Mouse (Mus musculus) cerebellum, adult 2 months (tissue): ENCODE results near the gene Armc3. TPM values are rescaled to one million over a fixed set of nuclear protein-coding genes. Genes with fewer than 3 reads are reported as not detected.

Source experiments
- DNase-seq, 2 experiments: peaks; one replicate each; pipeline ENCODE4 v3.0.0; 2021
- H3K27ac ChIP-seq: fragments of 200-500 bp; 2 replicates; pipeline ENCODE4 v1.5.1; 2012; ENCODE audit warnings: low read length, control low read depth, inconsistent platforms; ENCODE audit not compliant: insufficient read depth
- H3K27me3 ChIP-seq: fragments of 200-500 bp; 2 replicates; pipeline ENCODE4 v1.6.1; 2012; ENCODE audit warnings: inconsistent platforms, mild to moderate bottlenecking, low read length, moderate library complexity; ENCODE audit not compliant: control insufficient read depth, insufficient read depth
- H3K4me1 ChIP-seq: fragments of 200-500 bp; 2 replicates; pipeline ENCODE4 v1.6.1; 2011; ENCODE audit warnings: low read length; ENCODE audit not compliant: control insufficient read depth, insufficient read depth
- H3K4me3 ChIP-seq: fragments of 200-500 bp; replicated peaks from 2 replicates; pipeline ENCODE3; 2011; ENCODE audit warnings: mild to moderate bottlenecking, low read depth, low read length, control low read depth; ENCODE audit not compliant: insufficient read depth
- CTCF ChIP-seq: fragments of 200-500 bp; IDR thresholded peaks from 2 replicates; pipeline ENCODE4 v1.5.1; 2011; ENCODE audit warnings: low read depth, mild to moderate bottlenecking, control low read depth, low read length, moderate library complexity, borderline replicate concordance; ENCODE audit not compliant: insufficient read depth
- POLR2A ChIP-seq: fragments of 200-500 bp; IDR thresholded peaks from 2 replicates; pipeline ENCODE4 v1.6.1; 2011; ENCODE audit warnings: low read length, control low read depth, borderline replicate concordance; ENCODE audit not compliant: insufficient read depth
- WGBS: fragments of 180-500 bp; shearing (Covaris S2); methylation state at CpG from one replicate; pipeline ENCODE4 v1.1.7; 2018; 5-methylcytosine and 5-hydroxymethylcytosine counted together
- polyA plus RNA-seq: library from polyadenylated mRNA; depleted of rRNA; stranded (reverse); fragments of >200 nt; gene quantifications from 2 replicates; pipeline ENCODE4 v1.2.3, GENCODE M21; 2012

Armc3 gene
- polyA plus RNA-seq, 1 experiment: 0.11 TPM

GRCm38 (mm10) chr2:19199366-19199853, 308 bp downstream of the Armc3 start:
- H3K27me3 ChIP-seq: no peaks in the 10 kb centered on the region
- WGBS: 32% methylated on average over 13 of the region's 13 CpGs
- H3K27ac ChIP-seq: no peak overlapping the region
- TF ChIP-seq POLR2A (no peak), CTCF (no peak)
- no peak for DNase-seq
- H3K4me3 ChIP-seq: peak overlapping the region; percentile 29
- H3K4me1 ChIP-seq: no peaks in the 10 kb centered on the region

DNA sequence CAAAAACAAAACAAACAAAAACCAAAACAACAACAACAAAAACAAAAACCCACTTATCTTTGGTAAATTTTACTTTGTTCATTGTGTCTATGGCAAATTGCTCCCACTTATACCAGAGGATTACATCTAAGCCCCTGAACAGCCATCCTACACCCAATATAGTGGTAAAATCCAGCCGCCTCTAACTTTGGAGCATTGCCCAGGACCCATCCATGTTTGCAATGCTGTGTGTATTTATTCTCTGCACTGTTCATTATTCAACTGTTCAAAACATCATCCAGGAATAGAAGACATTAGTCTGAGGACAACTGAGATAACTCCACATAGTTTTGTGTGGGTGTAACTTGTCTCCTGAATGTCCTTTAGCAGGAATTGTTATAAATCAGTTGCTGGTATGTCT, 1.0 kb downstream of the Armc3 start:
- H3K27me3 ChIP-seq: no peaks in the 10 kb centered on the region
- H3K4me3 ChIP-seq: no peak overlapping the region
- no peaks in the 10 kb centered on the region for H3K4me1 ChIP-seq
- TF ChIP-seq CTCF (no peak), POLR2A (no peak)
- DNase-seq: no peak
- no peak overlapping the region for H3K27ac ChIP-seq
- 57% methylated on average over 1 of the region's 1 CpGs for WGBS

GRCm38 (mm10) chr2:19201682-19202081, 2.6 kb downstream of the Armc3 start:
- DNase-seq: no peak
- no peak overlapping the region for H3K4me3 ChIP-seq
- H3K4me1 ChIP-seq: no peaks in the 10 kb centered on the region
- H3K27ac ChIP-seq: no peak overlapping the region
- H3K27me3 ChIP-seq: no peaks in the 10 kb centered on the region
- 86% methylated on average over 2 of the region's 2 CpGs for WGBS
- TF ChIP-seq CTCF (no peak), POLR2A (no peak)

DNA sequence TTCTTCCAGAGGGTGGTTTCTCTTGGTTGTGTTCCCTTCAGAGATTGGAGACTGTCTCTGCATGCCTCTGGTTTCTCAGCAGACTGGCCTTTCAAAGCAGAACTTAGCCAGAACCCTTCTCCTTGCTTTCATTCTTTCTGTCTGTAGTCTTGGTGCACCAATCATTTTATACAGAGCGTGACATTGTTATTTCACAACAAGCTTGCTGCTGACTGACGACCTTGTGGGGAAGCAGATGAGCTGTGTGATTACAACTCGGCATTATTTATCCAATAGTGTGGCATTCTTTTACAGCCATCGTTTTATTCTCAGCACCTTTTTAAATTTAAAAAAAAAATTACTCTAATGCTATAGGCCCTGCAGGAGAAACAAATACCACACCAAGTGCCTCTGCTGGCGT, 35.2 kb downstream of the Armc3 start:
- WGBS: 61% methylated on average over 5 of the region's 5 CpGs
- Histone ChIP-seq H3K27ac (no peak overlapping the region), H3K27me3 (no peaks in the 10 kb centered on the region), H3K4me1 (no peaks in the 10 kb centered on the region), H3K4me3 (no peak overlapping the region)
- TF ChIP-seq CTCF (no peak), POLR2A (no peak)
- DNase-seq: no peak

GRCm38 (mm10) chr2:19235193-19235592, 36.1 kb downstream of the Armc3 start:
- no peaks in the 10 kb centered on the region for H3K4me1 ChIP-seq
- 88% methylated on average over 2 of the region's 2 CpGs for WGBS
- H3K4me3 ChIP-seq: no peak overlapping the region
- H3K27me3 ChIP-seq: no peaks in the 10 kb centered on the region
- TF ChIP-seq POLR2A (no peak), CTCF (no peak)
- no peak for DNase-seq
- no peak overlapping the region for H3K27ac ChIP-seq

- WGBS: 54% methylated on average over 4 of the region's 4 CpGs
- H3K4me1 ChIP-seq: no peaks in the 10 kb centered on the region
- TF ChIP-seq CTCF: no peak
- TF ChIP-seq POLR2A: no peak
- no peaks in the 10 kb centered on the region for H3K27me3 ChIP-seq
- DNase-seq: no peak
- no peak overlapping the region for H3K27ac ChIP-seq
- no peak overlapping the region for H3K4me3 ChIP-seq
Observed at GRCm38 (mm10) chr2:19235614-19236013, 36.5 kb downstream of the Armc3 start.

- no peak for DNase-seq
- Histone ChIP-seq H3K4me1 (no peaks in the 10 kb centered on the region), H3K4me3 (no peak overlapping the region), H3K27me3 (no peaks in the 10 kb centered on the region), H3K27ac (no peak overlapping the region)
- 62% methylated on average over 2 of the region's 2 CpGs for WGBS
- no peak for TF ChIP-seq POLR2A
Observed at GRCm38 (mm10) chr2:19238771-19239170, 39.7 kb downstream of the Armc3 start.

- peaks cover 3% of the 10 kb centered on the region; the same call in 1 of the 2 replicates for H3K4me1 ChIP-seq
- TF ChIP-seq POLR2A: no peak
- TF ChIP-seq CTCF: no peak
- no peak overlapping the region for H3K4me3 ChIP-seq
- no peak overlapping the region for H3K27ac ChIP-seq
- WGBS: 25% methylated on average over 11 of the region's 11 CpGs
- H3K27me3 ChIP-seq: no peaks in the 10 kb centered on the region
- DNase-seq: no peak
Observed at GRCm38 (mm10) chr2:19249611-19250010, 50.5 kb downstream of the Armc3 start.

DNA sequence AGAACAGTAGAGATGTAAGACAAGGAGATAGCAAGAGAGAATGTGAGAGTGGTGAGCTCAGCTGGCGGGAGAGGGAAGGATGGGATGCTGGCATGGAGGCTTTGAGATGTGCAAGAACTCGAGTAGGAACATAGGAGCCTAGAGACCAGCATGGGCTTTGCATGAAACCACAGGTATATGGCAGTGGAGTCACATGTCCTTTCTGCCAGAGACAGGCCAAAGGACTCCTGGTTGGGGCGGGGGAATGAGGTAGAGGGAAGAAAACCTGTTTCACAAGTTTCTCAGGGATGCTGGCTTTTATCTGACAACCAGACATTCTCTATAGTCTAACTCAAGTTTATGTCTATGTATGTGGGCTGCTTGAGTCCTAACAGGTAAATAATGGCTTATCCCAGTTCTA, 55.9 kb downstream of the Armc3 start:
- WGBS: 77% methylated on average over 3 of the region's 3 CpGs
- DNase-seq: no peak
- TF ChIP-seq CTCF (no peak), POLR2A (no peak)
- no peaks in the 10 kb centered on the region for H3K4me1 ChIP-seq
- no peaks in the 10 kb centered on the region for H3K27me3 ChIP-seq
- no peak overlapping the region for H3K4me3 ChIP-seq
- no peak overlapping the region for H3K27ac ChIP-seq
